Mouse (Mus musculus) natural killer cell, adult 2 months (primary cell): ENCODE data around the gene Sirt4.
"Not testable (repeated sequence)": the region's sequence is repeated elsewhere in the genome, so short reads cannot be mapped to it uniquely, and the experiment has no call there.

ENCODE experiments used
- DNase-seq, 2 experiments: peaks; one replicate each; pipeline ENCODE4 v3.0.0; 2022; ENCODE audit warnings: low spot score in 2 of 2

Sirt4 gene

GRCm38 (mm10) chr5:115483947-115484920 is at the start of gene Sirt4:
Gene Sirt4 (minus strand): TSS chr5:115484725.
- DNase-seq, result peak; percentile 61 to 68

- peak; percentile 16 to 54 for DNase-seq
These were observed 47.2 kb upstream of the Sirt4 start for GRCm38 (mm10) chr5:115531671-115532270.

DNA sequence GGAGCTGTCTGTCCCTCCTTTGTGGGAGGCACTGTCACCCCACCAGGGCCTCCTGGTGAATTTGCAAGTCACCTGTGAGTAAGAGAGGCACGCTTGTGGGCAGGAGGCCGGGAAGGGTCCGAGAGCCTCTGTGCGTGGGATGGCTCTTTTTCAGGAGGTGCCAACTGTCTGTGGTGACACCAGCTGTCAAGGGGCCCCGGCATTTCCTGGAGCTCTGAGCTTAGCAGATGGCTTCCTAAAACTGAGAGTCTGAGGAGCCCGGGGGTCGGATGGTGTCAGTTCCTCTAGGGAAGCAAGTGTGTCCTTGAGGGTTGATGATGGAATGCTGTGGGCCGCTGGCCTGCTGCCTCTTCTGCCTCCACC is 45.9 kb upstream of the Sirt4 start:
- no peak for DNase-seq

GRCm38 (mm10) chr5:115529742-115530446 is 45.4 kb upstream of the Sirt4 start:
- DNase-seq, result no peak

- DNase-seq, result peak; percentile 49 to 61
These were observed 44.8 kb upstream of the Sirt4 start for GRCm38 (mm10) chr5:115529364-115529741.

GRCm38 (mm10) chr5:115528128-115528527 is 43.6 kb upstream of the Sirt4 start:
- DNase-seq, result no peak

DNA sequence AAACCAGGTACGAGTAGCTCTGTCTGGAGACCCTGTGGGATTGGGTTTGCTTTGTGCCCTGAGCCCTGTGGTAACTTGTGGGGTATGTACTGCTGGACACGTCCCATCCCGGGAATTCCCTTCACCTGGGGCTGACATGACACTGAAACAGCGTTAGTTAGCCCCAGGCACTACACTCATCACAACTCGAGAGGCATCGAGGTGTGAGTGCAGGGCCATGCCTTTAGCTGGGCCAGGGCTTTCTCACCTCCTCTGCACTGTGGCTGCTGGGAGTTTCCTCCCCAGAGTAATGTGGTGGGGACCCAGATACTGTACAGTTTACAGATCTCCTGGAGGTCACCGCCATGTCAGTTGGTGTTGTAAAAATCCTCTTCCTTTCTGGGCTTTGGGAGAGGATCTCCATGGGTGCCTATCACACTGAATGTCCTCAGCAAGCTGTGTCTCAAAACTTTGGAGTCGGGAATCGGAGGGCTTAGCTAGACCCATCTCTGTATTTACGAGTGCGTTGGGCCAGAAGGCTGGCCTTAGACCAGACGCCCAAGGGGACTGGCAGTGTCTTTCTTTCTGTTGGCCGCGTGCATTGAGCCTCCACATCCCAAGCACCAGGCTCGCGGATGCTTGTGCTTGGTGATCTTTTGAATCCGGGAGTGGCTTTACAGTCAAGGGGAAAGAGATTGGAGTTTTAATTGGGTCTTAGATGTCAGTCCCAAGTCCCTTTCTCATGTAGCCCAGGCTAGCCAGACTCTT is 42.1 kb upstream of the Sirt4 start:
- DNase-seq, result peak; percentile 62 to 72

DNA sequence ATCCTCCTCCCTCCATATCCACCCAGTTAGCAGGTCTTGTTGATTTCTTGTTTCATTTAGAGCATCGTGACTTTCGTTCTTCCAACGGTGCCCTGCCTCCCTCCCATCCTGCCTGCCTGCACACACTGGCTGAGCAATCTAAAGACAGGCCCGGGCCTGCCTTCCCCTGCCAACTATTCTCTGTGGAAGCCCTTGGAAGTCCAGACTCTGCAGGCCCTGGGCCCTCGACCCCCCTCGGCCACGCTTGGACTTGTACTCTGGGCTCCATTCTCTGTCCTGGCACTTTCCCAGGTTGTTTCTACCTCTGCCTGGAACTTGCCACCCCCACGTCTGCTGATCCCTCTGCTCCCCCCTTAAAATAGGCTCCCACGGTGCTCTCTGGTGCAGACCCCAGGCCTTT is 41.4 kb upstream of the Sirt4 start:
- DNase-seq, result no peak

GRCm38 (mm10) chr5:115525416-115525815 is 40.9 kb upstream of the Sirt4 start:
- DNase-seq, result no peak

- DNase-seq, result no peak
These were observed 39.9 kb upstream of the Sirt4 start for GRCm38 (mm10) chr5:115524471-115524870.

DNA sequence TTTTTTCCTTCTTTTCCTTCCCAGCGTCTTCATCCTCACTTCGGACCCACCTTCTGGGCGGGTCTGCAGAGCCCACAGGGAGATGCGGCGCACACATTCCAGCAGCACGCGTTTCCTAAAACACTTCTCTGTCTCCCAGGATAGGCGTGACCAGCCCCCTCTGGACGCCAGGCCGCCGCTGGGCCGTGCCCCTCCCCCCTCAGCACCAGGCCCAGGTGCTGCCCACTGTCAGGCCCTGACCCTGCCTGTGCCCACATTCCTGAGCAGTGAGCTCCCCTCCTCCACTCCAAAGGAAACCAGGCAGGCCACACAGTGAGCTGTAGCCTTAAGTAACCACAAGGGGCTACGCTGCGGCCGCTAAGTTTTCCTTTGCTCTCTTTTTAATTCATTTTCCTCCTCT is 39.4 kb upstream of the Sirt4 start:
- DNase-seq, result no peak

GRCm38 (mm10) chr5:115522981-115523499 is 38.5 kb upstream of the Sirt4 start:
- no peak for DNase-seq

DNA sequence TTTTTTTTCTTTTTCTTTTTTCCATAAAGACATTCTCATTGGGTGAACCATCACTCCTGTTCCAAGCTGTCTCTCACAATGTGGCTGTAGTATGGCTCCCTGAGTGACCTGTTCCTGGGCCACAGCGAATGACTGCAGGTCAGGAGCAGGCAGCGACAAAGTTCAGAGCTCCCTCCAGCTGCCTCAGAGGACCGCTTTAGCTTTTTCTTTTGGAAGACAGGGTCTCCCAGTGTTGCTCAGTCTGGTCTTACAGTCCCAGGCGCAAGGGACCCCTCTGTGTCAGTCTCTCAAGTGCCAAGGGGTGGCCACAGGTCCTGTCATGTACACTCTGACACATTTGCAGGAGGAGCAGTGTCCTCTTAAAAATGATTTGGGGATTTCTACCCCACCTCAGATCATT is 38.0 kb upstream of the Sirt4 start:
- DNase-seq, result no peak

DNA sequence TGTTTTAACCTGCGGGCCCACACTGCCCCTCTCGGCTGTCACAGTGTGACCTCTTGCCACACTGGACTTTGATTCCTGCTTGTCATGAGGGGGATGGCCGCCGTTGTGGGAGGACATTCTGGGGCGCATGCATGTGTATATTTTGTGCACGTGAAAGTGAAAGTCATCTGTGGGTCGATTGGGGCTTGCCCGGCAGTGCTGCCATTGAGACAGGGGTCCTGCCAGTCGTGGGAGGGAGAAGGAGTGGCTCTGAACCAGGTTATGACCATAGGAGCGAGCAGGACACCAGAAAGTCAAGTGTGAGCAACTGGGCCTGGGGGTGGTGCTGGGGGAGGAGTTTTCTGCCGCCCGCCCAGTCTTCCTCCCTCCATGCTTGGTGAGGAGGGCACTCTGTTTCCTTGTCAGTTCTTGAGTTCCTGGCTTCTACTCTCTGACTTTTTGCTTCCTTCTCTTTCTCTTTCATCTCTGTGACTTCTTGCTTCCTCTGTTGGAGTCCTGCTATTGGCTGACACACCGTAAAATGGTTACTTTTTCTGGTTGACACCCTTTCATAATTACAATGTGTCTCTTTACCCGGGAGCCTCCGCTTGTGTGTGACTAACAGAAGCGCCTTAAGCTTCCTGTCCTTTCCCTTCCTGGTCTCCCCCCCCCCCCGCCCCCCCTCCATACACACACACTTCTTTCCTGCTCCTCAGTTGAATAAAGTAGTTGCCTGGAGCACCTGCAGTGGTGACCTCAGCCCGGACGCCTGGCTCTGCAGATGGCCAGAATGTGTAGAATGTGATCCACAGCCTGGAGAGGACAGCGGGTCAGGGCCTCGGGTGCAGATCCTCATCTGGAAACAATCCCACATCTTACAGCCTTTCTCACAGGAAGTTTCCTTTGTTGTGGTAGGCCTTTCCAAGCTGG is 37.3 kb upstream of the Sirt4 start:
- peak; percentile 59 to 72 for DNase-seq

DNA sequence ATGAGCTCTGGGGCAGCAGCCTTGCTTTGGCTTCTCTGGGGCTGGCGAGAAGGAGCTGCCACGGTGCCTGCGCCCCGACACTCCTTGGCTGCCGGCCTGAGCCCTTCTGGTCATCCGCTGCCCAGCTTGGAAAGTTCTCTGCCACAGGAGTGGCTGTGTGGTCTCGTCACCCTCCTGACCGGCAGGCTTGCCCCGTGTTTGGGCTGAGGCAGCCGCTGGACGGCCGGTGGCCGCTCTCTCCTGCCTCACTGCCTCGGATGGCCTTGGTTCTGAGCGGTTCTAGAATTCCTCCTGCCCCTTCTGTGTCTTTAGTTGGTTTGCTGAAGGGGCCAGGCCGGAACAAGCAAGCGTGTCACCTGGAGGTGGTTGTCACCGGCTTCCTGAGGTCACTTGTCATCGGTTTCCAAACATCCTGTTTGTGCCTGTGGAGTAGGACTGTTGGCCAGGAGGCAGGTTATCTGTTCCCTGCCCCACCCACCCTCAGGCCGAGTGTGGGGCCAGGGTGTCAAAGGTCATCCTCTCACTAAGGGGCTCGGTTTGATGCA is 35.9 kb upstream of the Sirt4 start:
- no peak for DNase-seq

DNA sequence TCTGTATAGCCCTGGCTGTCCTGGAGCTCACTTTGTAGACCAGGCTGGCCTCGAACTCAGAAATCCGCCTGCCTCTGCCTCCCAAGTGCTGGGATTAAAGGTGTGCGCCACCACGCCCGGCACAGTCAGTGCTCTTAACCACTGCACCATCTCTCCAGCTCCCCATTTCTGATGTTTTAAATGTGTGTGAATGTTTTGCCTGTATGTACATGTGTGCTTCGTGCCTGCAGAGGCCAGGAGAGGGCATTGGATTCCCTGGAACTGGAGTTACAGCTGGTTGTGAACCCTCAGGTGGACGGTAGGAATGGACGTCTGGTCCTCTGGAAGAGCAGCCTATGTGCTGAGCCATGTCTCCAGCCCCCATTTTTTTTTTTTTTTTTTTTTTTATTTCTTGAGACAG is 33.7 kb upstream of the Sirt4 start:
- DNase-seq, result not testable (repeated sequence)

DNA sequence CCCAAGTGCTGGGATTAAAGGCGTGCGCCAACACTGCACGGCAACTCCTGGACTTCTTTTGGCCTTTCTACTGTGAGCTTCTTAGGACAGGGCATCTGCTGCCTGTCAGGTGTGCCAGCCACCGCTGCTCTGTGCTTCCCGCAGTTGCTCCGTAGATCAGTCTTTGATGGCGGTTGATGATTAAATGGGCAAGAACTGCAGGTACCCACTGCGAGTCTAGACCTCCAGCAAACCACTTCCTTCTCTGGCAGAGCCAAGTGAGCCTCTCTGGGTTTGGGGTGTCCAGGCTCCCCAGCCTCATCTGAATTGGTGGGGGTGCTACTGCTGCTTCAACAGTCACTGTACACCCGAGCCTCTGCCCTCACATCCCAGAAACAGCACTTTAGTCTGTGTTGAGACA is 33.0 kb upstream of the Sirt4 start:
- DNase-seq, result peak; percentile 55 to 61

DNA sequence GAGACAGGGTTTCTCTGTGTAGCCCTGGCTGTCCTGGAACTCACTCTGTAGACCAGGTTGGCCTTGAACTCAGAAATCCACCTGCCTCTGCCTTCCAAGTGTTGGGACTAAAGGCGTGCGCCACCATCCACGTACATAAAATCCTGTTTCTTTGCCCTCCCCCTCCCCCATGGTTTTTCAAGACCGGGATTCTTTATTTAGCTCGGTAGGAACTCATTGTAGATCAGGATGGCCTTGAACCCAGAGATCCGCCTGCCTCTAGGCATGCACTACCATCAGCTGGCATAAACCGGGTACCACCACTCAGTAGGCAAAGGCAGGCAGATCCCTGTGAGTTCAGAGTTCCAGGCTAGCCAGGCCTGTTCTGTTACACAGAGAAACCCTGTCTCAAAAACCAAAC is 32.4 kb upstream of the Sirt4 start:
- DNase-seq, result no peak

GRCm38 (mm10) chr5:115516081-115516907 is 31.8 kb upstream of the Sirt4 start:
- DNase-seq, result peak; percentile 83 to 86
